Mouse (Mus musculus) liver, embryonic 14 days (tissue): ENCODE results near the gene Pla2g4b. TPM values are rescaled to one million over a fixed set of nuclear protein-coding genes. Genes with fewer than 3 reads are reported as not detected.

Experiments used
- polyA plus RNA-seq: library from polyadenylated mRNA; depleted of rRNA; stranded (reverse); fragments of >200 nt; gene quantifications from 2 replicates; pipeline ENCODE4 v1.2.3, GENCODE M21; 2012; rRNA removed

Pla2g4b gene
- polyA plus RNA-seq, result 1.0 and 1.4 TPM in 2 replicates

GRCm38 (mm10) chr2:120032726-120033467, at the start of gene Pla2g4b:
Pla2g4b (plus strand) TSS chr2:120033417.

GRCm38 (mm10) chr2:120026984-120027949, 6.0 kb upstream of the Pla2g4b start, which contains the start of the genes Jmjd7 and Gm28042:
Jmjd7 (plus strand) TSS chr2:120027483.
Gm28042 (plus strand) TSS chr2:120027493.

Other genes with a start within 250 kb of the Pla2g4b start
- 5.3 and 6.0 TPM in 2 replicates for gene Rpap1, start 245.9 kb upstream of the Pla2g4b start, polyA plus RNA-seq
- gene Tyro3, start 235.7 kb upstream of the Pla2g4b start, polyA plus RNA-seq, result 0.84 and 0.90 TPM in 2 replicates
- 4.0 and 5.2 TPM in 2 replicates for gene Mga, start 136.2 kb upstream of the Pla2g4b start, polyA plus RNA-seq
- gene Mapkbp1, start 60.7 kb upstream of the Pla2g4b start, polyA plus RNA-seq, result 1.0 and 1.1 TPM in 2 replicates
- gene Jmjd7, start 5.9 kb upstream of the Pla2g4b start, polyA plus RNA-seq, result 4.4 and 5.0 TPM in 2 replicates
- 1.2 and 1.6 TPM in 2 replicates for gene Gm28042, start 5.9 kb upstream of the Pla2g4b start, polyA plus RNA-seq
- 6.9 and 7.5 TPM in 2 replicates for gene Ehd4, start 121.2 kb downstream of the Pla2g4b start, polyA plus RNA-seq
- gene Pla2g4e, start 211.9 kb downstream of the Pla2g4b start, polyA plus RNA-seq, result under 0.01 and 0.01 TPM in 2 replicates